Mouse (Mus musculus): Measurements from ENCODE around the gene Grb7. TPM values are rescaled to one million over a fixed set of nuclear protein-coding genes. Genes with fewer than 3 reads are reported as not detected.

The Grb7 gene
- total and polyA plus RNA-seq, 3 experiments: not detected

GRCm38 (mm10) chr11:98409341-98409822, 36.8 kb upstream of the Grb7 start:
- no peaks in the 10 kb centered on the region for H3K9me3 ChIP-seq (replicated peaks)
- no peak for DNase-seq (ENCODE audit: low spot score)
- no peak for ATAC-seq (ENCODE audit: extremely low read depth, insufficient number of reproducible peaks, low FRiP score, poor library complexity, severe bottlenecking)
- H3K4me1 ChIP-seq (ENCODE audit: insufficient read depth, low read depth, low read length): peaks cover 3% of the 10 kb centered on the region; the same call in 1 of the 2 replicates
- H3K27me3 ChIP-seq (ENCODE audit: insufficient read depth, low read length): peaks cover 40% of the 10 kb centered on the region
- no peak overlapping the region for H3K4me3 ChIP-seq (ENCODE audit: low read depth, low read length)
- TF ChIP-seq GATA1 (IDR thresholded peaks at IDR 0.05; ENCODE audit: borderline replicate concordance, low read length): no peak
- no peaks in the 10 kb centered on the region for H3K36me3 ChIP-seq (replicated peaks)

GRCm38 (mm10) chr11:98412273-98412796, 33.9 kb upstream of the Grb7 start, which contains the start of gene Erbb2:
Gene Erbb2, plus strand, starts transcription at chr11:98412470.
- no peak for DNase-seq (ENCODE audit: low spot score)
- Histone ChIP-seq H3K4me3 (ENCODE audit: low read depth, low read length) (no peak within 1 kb of the TSS), H3K36me3 (replicated peaks) (no peaks in the 10 kb centered on the region), H3K4me1 (ENCODE audit: insufficient read depth, low read depth, low read length) (peaks cover 6% of the 10 kb centered on the region; the same call in 1 of the 2 replicates), H3K27me3 (ENCODE audit: insufficient read depth, low read length) (peaks cover 45% of the 10 kb centered on the region), H3K9me3 (replicated peaks) (no peaks in the 10 kb centered on the region)
- TF ChIP-seq CTCF (IDR thresholded peaks at IDR 0.05; ENCODE audit: low read depth, low read length): no peak
- TF ChIP-seq GATA1 (IDR thresholded peaks at IDR 0.05; ENCODE audit: borderline replicate concordance, low read length): no peak
- no peak for TF ChIP-seq TAL1 (conservative IDR thresholded peaks at IDR 0.05; ENCODE audit: low read depth, low read length)
- no peak for TF ChIP-seq POLR2AphosphoS5 (IDR thresholded peaks at IDR 0.05; ENCODE audit: insufficient replicate concordance, low read depth, low read length)
- no peak for TF ChIP-seq GATA2 (IDR thresholded peaks at IDR 0.05; ENCODE audit: borderline replicate concordance, low read depth, low read length)
- no peak for ATAC-seq (ENCODE audit: extremely low read depth, insufficient number of reproducible peaks, low FRiP score, poor library complexity, severe bottlenecking)

GRCm38 (mm10) chr11:98412797-98413301, 33.3 kb upstream of the Grb7 start:
- H3K9me3 ChIP-seq (replicated peaks): no peaks in the 10 kb centered on the region
- peaks cover 6% of the 10 kb centered on the region; the same call in 1 of the 2 replicates for H3K4me1 ChIP-seq (ENCODE audit: insufficient read depth, low read depth, low read length)
- peaks cover 45% of the 10 kb centered on the region for H3K27me3 ChIP-seq (ENCODE audit: insufficient read depth, low read length)
- no peak overlapping the region for H3K4me3 ChIP-seq (ENCODE audit: low read depth, low read length)
- no peaks in the 10 kb centered on the region for H3K36me3 ChIP-seq (replicated peaks)
- DNase-seq (ENCODE audit: low spot score) (no peak), ATAC-seq (ENCODE audit: extremely low read depth, insufficient number of reproducible peaks, low FRiP score, poor library complexity, severe bottlenecking) (no peak)
- TF ChIP-seq CTCF (IDR thresholded peaks at IDR 0.05; ENCODE audit: low read depth, low read length): no peak
- TF ChIP-seq GATA2 (IDR thresholded peaks at IDR 0.05; ENCODE audit: borderline replicate concordance, low read depth, low read length): no peak
- TF ChIP-seq GATA1 (IDR thresholded peaks at IDR 0.05; ENCODE audit: borderline replicate concordance, low read length): no peak
- no peak for TF ChIP-seq TAL1 (conservative IDR thresholded peaks at IDR 0.05; ENCODE audit: low read depth, low read length)
- no peak for TF ChIP-seq POLR2AphosphoS5 (IDR thresholded peaks at IDR 0.05; ENCODE audit: insufficient replicate concordance, low read depth, low read length)

GRCm38 (mm10) chr11:98413731-98414130, 32.5 kb upstream of the Grb7 start:
- no peak overlapping the region for H3K4me3 ChIP-seq (ENCODE audit: low read depth, low read length)
- no peaks in the 10 kb centered on the region for H3K36me3 ChIP-seq (replicated peaks)
- no peak for DNase-seq (ENCODE audit: low spot score)
- TF ChIP-seq GATA1 (IDR thresholded peaks at IDR 0.05; ENCODE audit: borderline replicate concordance, low read length) (no peak), POLR2AphosphoS5 (IDR thresholded peaks at IDR 0.05; ENCODE audit: insufficient replicate concordance, low read depth, low read length) (no peak), GATA2 (IDR thresholded peaks at IDR 0.05; ENCODE audit: borderline replicate concordance, low read depth, low read length) (no peak), TAL1 (conservative IDR thresholded peaks at IDR 0.05; ENCODE audit: low read depth, low read length) (no peak), CTCF (IDR thresholded peaks at IDR 0.05; ENCODE audit: low read depth, low read length) (no peak)
- H3K9me3 ChIP-seq (replicated peaks): no peaks in the 10 kb centered on the region
- H3K27me3 ChIP-seq (ENCODE audit: insufficient read depth, low read length): peaks cover 45% of the 10 kb centered on the region
- H3K4me1 ChIP-seq (ENCODE audit: insufficient read depth, low read depth, low read length): peaks cover 6% of the 10 kb centered on the region; the same call in 1 of the 2 replicates
- no peak for ATAC-seq (ENCODE audit: extremely low read depth, insufficient number of reproducible peaks, low FRiP score, poor library complexity, severe bottlenecking)

GRCm38 (mm10) chr11:98414162-98414561, 32.0 kb upstream of the Grb7 start:
- DNase-seq (ENCODE audit: low spot score) (no peak), ATAC-seq (ENCODE audit: extremely low read depth, insufficient number of reproducible peaks, low FRiP score, poor library complexity, severe bottlenecking) (no peak)
- Histone ChIP-seq H3K4me3 (ENCODE audit: low read depth, low read length) (no peak overlapping the region), H3K36me3 (replicated peaks) (no peaks in the 10 kb centered on the region), H3K9me3 (replicated peaks) (no peaks in the 10 kb centered on the region), H3K4me1 (ENCODE audit: insufficient read depth, low read depth, low read length) (peaks cover 6% of the 10 kb centered on the region; the same call in 1 of the 2 replicates), H3K27me3 (ENCODE audit: insufficient read depth, low read length) (peaks cover 50% of the 10 kb centered on the region)
- no peak for TF ChIP-seq CTCF (IDR thresholded peaks at IDR 0.05; ENCODE audit: low read depth, low read length)

GRCm38 (mm10) chr11:98417074-98417473, 29.1 kb upstream of the Grb7 start:
- ATAC-seq (ENCODE audit: extremely low read depth, insufficient number of reproducible peaks, low FRiP score, poor library complexity, severe bottlenecking): no peak
- TF ChIP-seq GATA2 (IDR thresholded peaks at IDR 0.05; ENCODE audit: borderline replicate concordance, low read depth, low read length) (no peak), CTCF (IDR thresholded peaks at IDR 0.05; ENCODE audit: low read depth, low read length) (no peak), GATA1 (IDR thresholded peaks at IDR 0.05; ENCODE audit: borderline replicate concordance, low read length) (no peak), POLR2AphosphoS5 (IDR thresholded peaks at IDR 0.05; ENCODE audit: insufficient replicate concordance, low read depth, low read length) (no peak), TAL1 (conservative IDR thresholded peaks at IDR 0.05; ENCODE audit: low read depth, low read length) (no peak)
- Histone ChIP-seq H3K36me3 (replicated peaks) (no peaks in the 10 kb centered on the region), H3K4me1 (ENCODE audit: insufficient read depth, low read depth, low read length) (peaks cover 6% of the 10 kb centered on the region; the same call in 1 of the 2 replicates), H3K9me3 (replicated peaks) (no peaks in the 10 kb centered on the region), H3K4me3 (ENCODE audit: low read depth, low read length) (no peak overlapping the region), H3K27me3 (ENCODE audit: insufficient read depth, low read length) (peaks cover 57% of the 10 kb centered on the region)
- DNase-seq (ENCODE audit: low spot score): no peak
